Comparison of ENCODE assay signal across 8 mouse cellular contexts in genomic region chr1:135131034-135131433, GRCm38 (mm10). TPM values are rescaled to one million over a fixed set of nuclear protein-coding genes. Genes with fewer than 3 reads are reported as not detected.
DNase-seq lines count a peak whose midpoint lies in the region; ATAC-seq lines count a peak whose summit lies in the region.

No protein-coding gene starts in this region.

- peak; percentile 41 for ATAC-seq in inflammation-experienced regulatory T-cells, adult 6 months

- peak; percentile 56 to 63 for DNase-seq in spleen, adult 18-20 months
- DNase-seq in spleen, adult 12 weeks (ENCODE audit: low spot score): no peak
- DNase-seq in lung, postnatal 4 days: peak; percentile 69 to 72
- DNase-seq in ovary, postnatal 36 days (ENCODE audit: low spot score): no peak
- no peak for DNase-seq in gastrocnemius, postnatal 36 days
- DNase-seq in urinary bladder, postnatal 14 days (ENCODE audit: low spot score): no peak
- DNase-seq in urinary bladder, postnatal 25 days (ENCODE audit: low spot score): no peak

- intact Hi-C loops in gastrocnemius, postnatal 36 days (cut with DNase I): no loop called here

RNA-seq across cellular contexts. Expression of gene Ptpn7, which starts 1.5 kb away (rescaled TPM):
- 100 to 1,000 TPM; 161 to 188 (median 171) TPM for polyA plus RNA-seq in inflammation-experienced regulatory T-cells, adult 6 months (2017; shearing (Covaris generic))
- total RNA-seq in gastrocnemius, postnatal 36 days (2021): under 1 TPM; 0.27 to 0.56 TPM

RNA-seq across cellular contexts. Expression of gene Arl8a, which starts 15.6 kb away (rescaled TPM):
- 10 to 100 TPM; 10.6 to 19.4 (median 14.2) TPM for polyA plus RNA-seq in inflammation-experienced regulatory T-cells, adult 6 months (2017; shearing (Covaris generic))
- total RNA-seq in gastrocnemius, postnatal 36 days (2021): 10 to 100 TPM; 15.6 to 16.9 TPM

RNA-seq across cellular contexts. Expression of gene Lgr6, which starts 26.0 kb away (rescaled TPM):
- polyA plus RNA-seq in inflammation-experienced regulatory T-cells, adult 6 months (2017; shearing (Covaris generic)): under 1 TPM in 2 of 3 experiments, not detected in 1; 0.05 to 0.28 TPM
- under 1 TPM; 0.39 to 0.51 TPM for total RNA-seq in gastrocnemius, postnatal 36 days (2021)

RNA-seq across cellular contexts. Expression of gene Gpr37l1, which starts 36.4 kb away (rescaled TPM):
- polyA plus RNA-seq in inflammation-experienced regulatory T-cells, adult 6 months (2017; shearing (Covaris generic)): not detected
- under 1 TPM; 0.26 to 0.42 TPM for total RNA-seq in gastrocnemius, postnatal 36 days (2021)

Comparison
In these comparisons a context has a peak if more than half of its experiments do, and no peak if none do; other contexts are left out.
1. DNase-seq: peak in spleen, adult 18-20 months (2 of 2) and lung, postnatal 4 days (2 of 2); none in spleen, adult 12 weeks (single experiment), ovary, postnatal 36 days (single experiment), gastrocnemius, postnatal 36 days (0 of 2), urinary bladder, postnatal 14 days (single experiment) and urinary bladder, postnatal 25 days (single experiment).